Mouse (Mus musculus) limb, embryonic 15.5 days (tissue): ENCODE results near the gene Fzd10. TPM values are rescaled to one million over a fixed set of nuclear protein-coding genes. Genes with fewer than 3 reads are reported as not detected.

Experiments
- ATAC-seq: fragments of 200-750 bp; cut with Nextera tagmentation; 2 replicates; pipeline ENCODE4 v1.8.0; 2017; ENCODE audit warnings: low read depth, moderate TSS enrichment; ENCODE audit not compliant: insufficient number of reproducible peaks, low FRiP score, low TSS enrichment
- H3K27ac ChIP-seq: fragments of 300-500 bp; sonication (generic); 2 replicates; pipeline ENCODE4 v1.5.1; 2015; ENCODE audit warnings: moderate library complexity, mild to moderate bottlenecking, inconsistent platforms
- H3K27me3 ChIP-seq: fragments of 300-500 bp; sonication (generic); 2 replicates; pipeline ENCODE4 v1.6.1; 2015; ENCODE audit warnings: inconsistent platforms
- H3K36me3 ChIP-seq: fragments of 300-500 bp; sonication (generic); 2 replicates; pipeline ENCODE4 v1.6.1; 2015; ENCODE audit warnings: inconsistent platforms
- H3K4me1 ChIP-seq: fragments of 300-500 bp; sonication (generic); 2 replicates; pipeline ENCODE4 v1.6.1; 2015; ENCODE audit warnings: inconsistent platforms
- H3K4me2 ChIP-seq: fragments of 300-500 bp; sonication (generic); 2 replicates; pipeline ENCODE4 v1.6.1; 2015; ENCODE audit warnings: mild to moderate bottlenecking, inconsistent platforms
- H3K4me3 ChIP-seq: fragments of 300-500 bp; sonication (generic); 2 replicates; pipeline ENCODE4 v1.5.1; 2015; ENCODE audit warnings: mild to moderate bottlenecking, inconsistent platforms
- H3K9ac ChIP-seq: fragments of 300-500 bp; sonication (generic); 2 replicates; pipeline ENCODE4 v1.6.1; 2015; ENCODE audit warnings: inconsistent platforms
- H3K9me3 ChIP-seq: fragments of 300-500 bp; sonication (generic); 2 replicates; pipeline ENCODE4 v1.6.1; 2016; ENCODE audit warnings: inconsistent platforms
- WGBS: fragments of 180-500 bp; shearing (Covaris S2); methylation state at CpG from one replicate; pipeline ENCODE4 v1.1.7; 2015; 5-methylcytosine and 5-hydroxymethylcytosine counted together
- polyA plus RNA-seq: library from polyadenylated mRNA; unstranded; fragments of >200 nt; fragmentation: Nextera tagmentation; extraction: Ambion mirVana; gene quantifications from 2 replicates; pipeline ENCODE4 v1.2.1, GENCODE M21; 2015

The Fzd10 gene
- polyA plus RNA-seq, 1 experiment from 2014 or later, result 7.7 TPM

DNA sequence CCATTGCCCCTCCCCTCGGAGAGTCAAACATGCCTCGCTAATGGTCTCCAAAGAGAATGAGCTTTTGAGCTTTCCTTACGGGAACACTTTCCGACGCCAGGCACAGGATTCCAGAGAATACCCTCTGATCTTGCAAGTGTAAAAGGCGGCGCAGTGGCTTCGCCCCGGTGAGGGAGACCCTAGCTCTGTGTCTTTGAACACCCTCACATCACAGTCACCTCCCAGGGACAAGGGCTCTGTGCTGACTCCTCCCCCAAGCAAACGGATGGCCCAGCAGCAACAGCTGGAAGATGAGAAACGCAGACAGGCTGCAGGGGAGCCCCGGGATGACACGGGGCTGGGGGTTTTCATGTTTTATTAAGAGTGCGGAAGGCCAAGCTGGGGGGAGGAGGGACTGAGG is 6.0 kb downstream of the Fzd10 start:
- 0 out of 2 replicates have a peak overlapping the region, but pooled peaks have one; percentile 19 for H3K4me2 ChIP-seq
- H3K4me1 ChIP-seq, result peaks cover 29% of the 10 kb centered on the region
- no peak for ATAC-seq
- peaks cover 12% of the 10 kb centered on the region for H3K27me3 ChIP-seq
- WGBS, result 9% methylated on average over 14 of the region's 14 CpGs
- H3K27ac ChIP-seq, result no peak overlapping the region
- no peaks in the 10 kb centered on the region for H3K9me3 ChIP-seq
- no peaks in the 10 kb centered on the region for H3K36me3 ChIP-seq
- no peak overlapping the region for H3K4me3 ChIP-seq
- no peak overlapping the region for H3K9ac ChIP-seq

DNA sequence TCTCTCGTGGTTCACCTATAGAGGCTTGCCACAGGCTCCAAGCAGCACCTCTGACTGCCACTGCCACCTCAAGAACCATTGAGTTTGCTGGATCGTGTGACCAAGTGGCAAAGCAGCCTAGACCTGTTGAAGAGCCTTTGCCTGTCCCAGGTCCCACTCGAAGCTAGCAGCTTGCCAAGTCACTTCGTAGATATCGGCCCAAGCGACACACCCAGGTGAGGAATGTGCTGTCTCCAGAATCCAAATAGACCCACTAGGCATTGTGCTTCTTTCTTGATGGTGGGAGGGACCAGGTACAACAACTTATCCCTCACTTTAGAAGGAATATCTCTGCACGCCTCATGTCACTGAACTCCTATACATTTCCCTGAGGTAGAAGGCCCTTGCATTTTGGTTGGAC is 8.4 kb downstream of the Fzd10 start:
- no peak for ATAC-seq
- no peak overlapping the region for H3K27ac ChIP-seq
- WGBS, result 81% methylated on average over 7 of the region's 7 CpGs

DNA sequence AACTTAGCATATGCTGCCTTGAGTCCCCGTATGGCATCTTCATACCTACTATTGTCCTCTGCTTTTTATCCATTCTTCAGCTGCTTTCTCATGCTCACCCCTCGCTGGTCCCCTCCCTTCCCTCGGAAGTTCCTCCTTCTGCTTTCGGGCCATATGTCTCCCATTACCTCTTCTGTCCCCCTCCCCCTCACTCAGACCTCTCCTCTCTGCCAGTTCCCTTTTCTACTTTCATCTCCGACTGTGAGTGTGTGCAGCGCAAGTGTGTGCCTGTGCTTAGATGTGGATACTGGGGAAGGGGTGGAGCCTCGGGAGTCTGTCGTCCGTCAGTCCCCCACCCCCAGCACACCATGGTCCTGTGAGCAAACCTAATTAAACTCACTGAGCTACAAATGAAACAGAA is 17.0 kb downstream of the Fzd10 start:
- Histone ChIP-seq H3K4me2 (peak overlapping the region; percentile 38), H3K27ac (no peak overlapping the region), H3K27me3 (no peaks in the 10 kb centered on the region), H3K9ac (no peak overlapping the region), H3K4me1 (peaks cover 38% of the 10 kb centered on the region), H3K36me3 (no peaks in the 10 kb centered on the region), H3K9me3 (no peaks in the 10 kb centered on the region), H3K4me3 (no peak overlapping the region)
- 0 out of 2 replicates have a peak, but pooled peaks have one; percentile 26 for ATAC-seq
- 6% methylated on average over 9 of the region's 9 CpGs for WGBS

More for the DNA sequence above, 8.4 kb downstream of the Fzd10 start:
- H3K9ac ChIP-seq, result no peak overlapping the region
- peaks cover 12% of the 10 kb centered on the region for H3K4me1 ChIP-seq
- no peaks in the 10 kb centered on the region for H3K9me3 ChIP-seq
- no peaks in the 10 kb centered on the region for H3K27me3 ChIP-seq
- no peaks in the 10 kb centered on the region for H3K36me3 ChIP-seq
- no peak overlapping the region for H3K4me3 ChIP-seq
- no peak overlapping the region for H3K4me2 ChIP-seq

DNA sequence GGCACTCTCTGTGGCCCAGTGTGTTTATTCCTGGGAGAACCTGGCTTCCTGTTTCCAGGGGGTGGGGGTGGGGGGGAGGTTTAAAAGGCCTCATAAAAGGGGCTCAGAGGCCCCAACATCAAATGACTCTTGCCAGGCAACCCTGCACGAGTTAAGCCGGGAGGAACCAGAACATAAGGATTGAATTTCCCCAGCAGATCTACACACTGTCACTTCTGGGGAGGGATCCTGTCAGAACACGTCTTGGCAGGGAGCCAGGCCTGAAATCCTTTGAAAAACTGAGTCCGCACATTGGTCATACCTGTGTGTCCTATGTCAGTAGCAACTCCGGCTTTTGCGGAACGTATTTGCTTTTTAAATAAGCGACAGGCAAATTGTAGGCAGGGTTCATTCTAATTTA is 19.3 kb downstream of the Fzd10 start:
- Histone ChIP-seq H3K9ac (no peak overlapping the region), H3K9me3 (no peaks in the 10 kb centered on the region), H3K4me2 (peak overlapping the region; percentile 14), H3K4me3 (no peak overlapping the region), H3K36me3 (no peaks in the 10 kb centered on the region), H3K4me1 (peaks cover 38% of the 10 kb centered on the region), H3K27me3 (no peaks in the 10 kb centered on the region), H3K27ac (peak overlapping the region; percentile 68)
- no peak for ATAC-seq
- WGBS, result 3% methylated on average over 8 of the region's 8 CpGs

DNA sequence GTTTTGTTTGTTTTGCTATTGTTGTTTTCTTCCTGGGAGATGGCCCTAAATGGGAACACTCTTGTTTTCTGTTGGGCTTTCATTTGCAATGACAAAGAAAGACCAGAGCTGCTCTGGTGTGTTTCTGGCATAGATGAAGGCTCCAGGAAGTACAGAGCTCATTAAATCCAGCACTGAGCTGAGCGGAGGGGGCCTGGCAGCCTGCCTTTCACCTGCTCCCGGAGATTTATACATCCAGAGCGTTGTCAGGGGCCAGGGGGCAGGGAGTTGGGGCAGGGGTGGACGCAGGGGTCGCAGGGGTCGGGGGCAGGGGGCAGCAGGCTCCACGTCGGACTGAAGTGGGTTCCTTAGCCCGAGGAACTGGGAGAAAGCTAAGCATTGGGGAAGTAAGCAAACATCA is 19.8 kb downstream of the Fzd10 start:
- peak overlapping the region; percentile 14; the same call in 1 of the 2 replicates for H3K4me2 ChIP-seq
- H3K36me3 ChIP-seq, result no peaks in the 10 kb centered on the region
- no peaks in the 10 kb centered on the region for H3K27me3 ChIP-seq
- no peaks in the 10 kb centered on the region for H3K9me3 ChIP-seq
- H3K27ac ChIP-seq, result peak overlapping the region; percentile 68
- 5% methylated on average over 9 of the region's 9 CpGs for WGBS
- no peak for ATAC-seq
- no peak overlapping the region for H3K4me3 ChIP-seq
- H3K9ac ChIP-seq, result no peak overlapping the region
- peaks cover 38% of the 10 kb centered on the region for H3K4me1 ChIP-seq

DNA sequence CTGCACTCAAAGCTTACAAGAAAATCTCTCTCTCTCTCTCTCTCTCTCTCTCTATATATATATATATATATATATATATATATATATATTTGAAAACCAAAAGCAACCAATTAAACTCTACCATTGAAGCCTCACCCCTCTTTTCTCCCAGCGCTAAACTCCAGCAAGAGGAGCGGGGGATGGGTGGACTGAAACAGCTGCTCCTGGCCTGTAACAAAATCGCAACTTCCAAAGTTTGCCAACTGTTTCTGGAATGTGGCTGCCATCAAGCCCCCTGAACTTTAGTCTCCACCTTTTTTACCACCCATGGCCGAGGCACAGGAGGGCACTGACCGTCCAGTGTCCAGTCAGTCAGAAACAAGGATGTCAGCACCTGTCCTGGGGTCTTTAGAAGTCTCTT is 27.1 kb downstream of the Fzd10 start:
- no peak overlapping the region for H3K27ac ChIP-seq
- no peak for ATAC-seq
- H3K4me3 ChIP-seq, result no peak overlapping the region
- no peak overlapping the region for H3K9ac ChIP-seq
- peaks cover 7% of the 10 kb centered on the region for H3K4me1 ChIP-seq
- H3K9me3 ChIP-seq, result no peaks in the 10 kb centered on the region; the same call in 1 of the 2 replicates
- no peak overlapping the region for H3K4me2 ChIP-seq
- H3K36me3 ChIP-seq, result no peaks in the 10 kb centered on the region
- WGBS, result 38% methylated on average over 5 of the region's 5 CpGs
- H3K27me3 ChIP-seq, result no peaks in the 10 kb centered on the region

DNA sequence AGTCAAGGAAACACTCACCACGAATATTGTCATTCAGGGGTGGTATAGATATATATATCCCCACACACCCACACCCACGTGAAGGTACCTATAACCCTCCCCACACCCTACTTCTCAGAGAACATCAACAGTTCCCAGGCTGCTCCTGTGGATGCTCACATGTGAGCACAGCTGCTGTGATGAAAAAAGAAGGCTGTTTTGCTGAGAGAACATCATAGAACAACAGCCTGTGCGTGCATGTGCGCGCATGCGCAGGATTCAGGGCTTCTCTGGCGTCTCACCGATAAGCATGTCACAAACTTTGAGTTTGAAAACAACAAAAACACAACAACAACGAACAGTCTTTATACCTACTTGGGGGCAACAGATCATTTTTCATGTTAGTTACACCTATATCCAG is 36.0 kb downstream of the Fzd10 start:
- Histone ChIP-seq H3K27ac (no peak overlapping the region), H3K9ac (no peak overlapping the region), H3K4me3 (no peak overlapping the region), H3K4me2 (0 out of 2 replicates have a peak overlapping the region, but pooled peaks have one; percentile 7), H3K27me3 (no peaks in the 10 kb centered on the region), H3K4me1 (0 out of 2 replicates have a peak, but pooled peaks cover 5% of the 10 kb centered on the region), H3K36me3 (no peaks in the 10 kb centered on the region), H3K9me3 (no peaks in the 10 kb centered on the region)
- 56% methylated on average over 9 of the region's 9 CpGs for WGBS
- no peak for ATAC-seq

DNA sequence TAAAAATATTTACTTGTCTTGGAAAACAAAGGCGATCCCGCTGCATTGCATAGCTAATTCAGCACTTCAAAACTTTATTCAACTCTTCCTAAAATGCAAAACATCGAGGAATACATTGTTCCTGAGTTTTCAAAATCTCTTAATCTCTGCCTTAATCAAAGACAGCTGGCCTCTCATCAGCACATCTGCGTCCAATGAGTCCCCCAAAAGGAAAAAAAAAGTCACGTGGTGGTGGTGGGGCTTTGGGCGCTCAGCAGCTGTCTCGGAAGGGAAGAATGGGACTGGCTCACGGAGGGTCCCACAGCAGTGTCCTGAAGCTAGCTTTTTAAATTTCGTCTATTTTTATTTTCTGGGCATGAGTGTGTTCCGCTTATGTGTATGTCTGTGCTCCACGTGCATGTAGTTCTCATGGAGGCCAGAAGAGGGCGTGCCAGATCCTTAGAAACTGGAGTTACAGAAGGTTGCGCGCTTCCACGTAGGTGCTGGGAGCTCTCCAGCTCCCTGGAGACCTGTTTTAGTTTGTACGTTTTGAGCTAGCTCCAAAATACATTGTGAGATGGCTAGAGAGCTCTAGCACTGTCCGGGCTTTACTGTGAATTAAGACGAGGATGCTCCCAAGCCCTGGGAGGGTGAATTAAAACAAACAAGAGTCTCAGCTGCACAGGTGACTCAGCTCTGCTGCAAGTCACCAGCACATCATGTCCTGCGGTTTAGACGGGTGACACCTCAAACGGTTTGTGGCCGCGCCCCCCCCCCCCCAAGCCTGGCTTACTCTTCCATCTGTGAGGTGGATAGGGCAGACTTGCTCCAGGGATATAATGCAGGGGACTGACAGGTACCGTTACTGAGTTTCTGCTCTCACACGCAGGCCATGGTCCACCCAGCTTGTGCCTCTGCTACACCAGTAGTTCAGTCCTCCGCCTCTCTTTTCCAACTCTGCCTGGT is 36.7 kb downstream of the Fzd10 start:
- H3K27me3 ChIP-seq, result no peaks in the 10 kb centered on the region
- H3K36me3 ChIP-seq, result no peaks in the 10 kb centered on the region
- H3K4me3 ChIP-seq, result no peak overlapping the region
- H3K9me3 ChIP-seq, result no peaks in the 10 kb centered on the region
- WGBS, result 70% methylated on average over 26 of the region's 26 CpGs
- no peak for ATAC-seq
- no peak overlapping the region for H3K27ac ChIP-seq
- H3K4me2 ChIP-seq, result 0 out of 2 replicates have a peak overlapping the region, but pooled peaks have one; percentile 7
- H3K4me1 ChIP-seq, result 0 out of 2 replicates have a peak, but pooled peaks cover 5% of the 10 kb centered on the region
- H3K9ac ChIP-seq, result no peak overlapping the region

DNA sequence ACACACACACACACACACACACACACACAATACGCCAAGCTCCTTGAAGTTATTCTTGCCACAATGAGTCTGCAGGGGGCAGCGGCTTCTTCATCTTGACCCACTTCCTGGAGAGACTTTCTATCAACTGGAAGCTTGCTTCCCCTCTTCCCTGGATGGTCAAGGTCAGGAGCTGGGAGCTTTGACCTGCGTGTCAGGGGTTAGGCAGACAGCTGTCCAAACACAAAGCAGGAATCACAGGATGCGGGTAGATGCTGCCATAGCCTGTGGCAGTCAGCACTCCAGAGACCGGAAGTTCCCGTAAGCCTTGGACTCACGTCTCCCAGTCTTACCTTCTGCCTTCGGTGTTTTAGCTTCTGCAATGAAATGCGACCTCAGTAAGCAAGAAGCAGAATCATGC is 38.1 kb downstream of the Fzd10 start:
- H3K4me3 ChIP-seq, result no peak overlapping the region
- no peak for ATAC-seq
- H3K36me3 ChIP-seq, result no peaks in the 10 kb centered on the region
- no peak overlapping the region for H3K27ac ChIP-seq
- no peak overlapping the region for H3K9ac ChIP-seq
- WGBS, result 46% methylated on average over 9 of the region's 9 CpGs
- 0 out of 2 replicates have a peak, but pooled peaks cover 5% of the 10 kb centered on the region for H3K4me1 ChIP-seq
- no peaks in the 10 kb centered on the region for H3K9me3 ChIP-seq
- no peaks in the 10 kb centered on the region for H3K27me3 ChIP-seq
- no peak overlapping the region for H3K4me2 ChIP-seq

DNA sequence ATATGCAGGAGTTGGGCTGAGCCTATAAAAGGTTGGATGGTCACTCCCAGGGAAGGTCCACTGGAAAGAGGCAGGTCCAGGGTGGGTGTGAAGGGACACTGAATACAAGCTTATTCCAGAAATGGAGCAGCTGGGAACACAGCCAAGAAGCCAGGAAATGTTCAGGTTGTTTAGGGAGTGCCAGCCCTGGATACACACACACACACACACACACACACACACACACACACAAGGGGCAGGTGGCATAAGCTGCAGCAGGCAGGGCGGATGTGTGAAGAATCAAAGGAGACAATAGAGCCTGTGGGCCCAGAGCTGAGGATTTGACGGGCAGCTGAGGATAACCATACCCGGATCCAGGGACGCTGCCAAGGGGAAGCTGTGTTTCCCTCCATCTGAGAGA is 42.4 kb downstream of the Fzd10 start:
- H3K4me3 ChIP-seq, result no peak overlapping the region
- no peaks in the 10 kb centered on the region for H3K9me3 ChIP-seq
- peaks cover 11% of the 10 kb centered on the region; the same call in 1 of the 2 replicates for H3K4me1 ChIP-seq
- no peak for ATAC-seq
- WGBS, result 82% methylated on average over 4 of the region's 4 CpGs
- no peak overlapping the region for H3K27ac ChIP-seq
- H3K9ac ChIP-seq, result no peak overlapping the region
- H3K4me2 ChIP-seq, result no peak overlapping the region
- H3K36me3 ChIP-seq, result no peaks in the 10 kb centered on the region
- no peaks in the 10 kb centered on the region for H3K27me3 ChIP-seq

DNA sequence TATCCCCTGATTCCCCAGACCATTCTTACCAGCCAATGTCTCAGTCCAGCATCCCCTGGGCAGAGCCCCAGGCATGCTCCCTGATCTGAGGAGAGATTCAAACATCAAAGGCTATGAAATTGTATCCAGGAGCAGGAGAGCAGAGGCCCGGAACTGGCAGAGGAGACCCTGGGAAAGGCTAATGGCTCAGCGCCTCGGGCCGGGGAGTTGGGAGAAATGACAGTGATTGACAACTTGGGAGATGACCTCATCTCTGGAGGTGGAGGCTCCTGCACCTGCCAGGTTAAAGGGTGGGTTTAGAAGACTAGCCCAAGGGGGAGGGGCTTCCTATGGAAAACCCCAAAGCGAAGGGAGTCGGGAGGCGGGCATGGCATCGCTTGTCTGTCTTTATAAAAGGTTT is 45.1 kb downstream of the Fzd10 start:
- H3K27ac ChIP-seq, result no peak overlapping the region
- H3K36me3 ChIP-seq, result no peaks in the 10 kb centered on the region
- no peak overlapping the region for H3K4me3 ChIP-seq
- H3K4me2 ChIP-seq, result no peak overlapping the region
- H3K9ac ChIP-seq, result no peak overlapping the region
- ATAC-seq, result no peak
- H3K9me3 ChIP-seq, result no peaks in the 10 kb centered on the region
- H3K27me3 ChIP-seq, result no peaks in the 10 kb centered on the region
- WGBS, result 40% methylated on average over 8 of the region's 8 CpGs
- peaks cover 9% of the 10 kb centered on the region; the same call in 1 of the 2 replicates for H3K4me1 ChIP-seq

DNA sequence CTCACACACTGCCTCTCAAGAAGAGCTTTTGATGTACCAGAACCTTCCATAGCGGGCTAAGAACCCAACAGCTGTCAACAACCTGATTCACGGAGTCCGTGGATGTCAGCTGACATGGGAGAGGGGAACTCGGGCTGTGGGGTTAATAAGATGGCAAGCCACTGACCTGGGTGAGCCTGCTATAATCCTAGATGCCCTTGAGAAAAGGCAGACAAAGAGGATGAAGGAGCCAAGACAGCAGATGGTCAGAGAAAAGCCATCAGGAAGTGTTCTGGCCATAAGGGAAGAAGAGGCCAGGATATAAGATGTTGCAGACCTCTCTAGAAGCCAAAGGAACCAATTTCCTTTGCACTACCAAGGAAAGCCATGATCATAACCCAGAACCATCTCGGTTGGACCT is 45.6 kb downstream of the Fzd10 start:
- 69% methylated on average over 5 of the region's 5 CpGs for WGBS
- no peak overlapping the region for H3K4me3 ChIP-seq
- no peaks in the 10 kb centered on the region for H3K9me3 ChIP-seq
- H3K36me3 ChIP-seq, result no peaks in the 10 kb centered on the region
- peaks cover 9% of the 10 kb centered on the region; the same call in 1 of the 2 replicates for H3K4me1 ChIP-seq
- H3K9ac ChIP-seq, result no peak overlapping the region
- H3K27ac ChIP-seq, result no peak overlapping the region
- no peak for ATAC-seq
- no peaks in the 10 kb centered on the region for H3K27me3 ChIP-seq
- H3K4me2 ChIP-seq, result no peak overlapping the region
